Mouse (Mus musculus) bone marrow macrophage, adult 2 months (primary cell): Measurements from ENCODE around the gene Zfp383.

Experiments
- CTCF ChIP-seq: IDR thresholded peaks from 2 replicates; pipeline ENCODE4 v1.5.1; 2012; ENCODE audit warnings: low read depth, mild to moderate bottlenecking, low read length, moderate library complexity
- POLR2A ChIP-seq: IDR thresholded peaks from 2 replicates; pipeline ENCODE4 v1.6.1; 2012; ENCODE audit warnings: mild to moderate bottlenecking, low read depth, low read length, borderline replicate concordance

DNA sequence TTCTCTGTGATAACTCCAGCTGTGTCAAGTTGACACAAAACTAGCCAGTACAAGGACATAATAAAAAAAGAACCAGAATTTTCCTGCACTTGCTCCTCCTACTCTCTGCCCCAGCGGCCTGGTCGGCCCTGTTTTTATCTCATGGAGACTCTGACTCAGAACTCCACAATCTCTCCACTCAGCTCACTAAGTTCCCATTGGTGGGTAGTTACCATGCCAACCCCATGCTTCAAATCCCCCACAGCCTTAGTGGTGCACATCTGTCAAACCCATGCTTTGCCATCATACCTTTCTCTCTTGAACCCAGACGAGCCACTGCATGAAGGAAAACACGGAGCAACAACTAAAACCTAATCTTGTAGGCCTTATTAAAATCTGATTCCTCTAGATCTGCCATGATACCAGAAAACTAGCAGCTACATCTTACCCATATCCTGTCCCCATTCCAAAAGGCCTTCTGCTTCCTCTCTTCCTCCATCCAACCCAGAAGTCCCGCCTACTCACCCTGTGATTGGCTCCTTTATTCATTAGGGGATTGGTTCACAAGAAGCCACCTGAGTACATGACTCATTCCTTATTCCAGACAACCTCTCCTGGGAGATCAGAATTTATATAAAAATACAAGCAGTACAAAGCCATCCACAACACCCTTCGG lies 13.5 kb downstream of the Zfp383 start:
- TF ChIP-seq CTCF (no peak), POLR2A (no peak)
